Mouse (Mus musculus) liver, adult 2 months (tissue): Measurements from ENCODE around the gene Oxnad1. TPM values are rescaled to one million over a fixed set of nuclear protein-coding genes. Genes with fewer than 3 reads are reported as not detected.
"Not testable (repeated sequence)": the region's sequence is repeated elsewhere in the genome, so short reads cannot be mapped to it uniquely, and the experiment has no call there.

ENCODE experiments used
- DNase-seq: peaks from one replicate; pipeline ENCODE4 v3.0.0-alpha.2; 2011; ENCODE audit warnings: low read depth, low spot score; ENCODE audit errors: extremely low read depth
- H3K27ac ChIP-seq: fragments of 200-500 bp; replicated peaks from 2 replicates; pipeline ENCODE4 v1.5.1; 2012; ENCODE audit warnings: low read depth, mild to moderate bottlenecking, control low read depth, inconsistent platforms, low read length; ENCODE audit not compliant: insufficient read depth
- H3K27me3 ChIP-seq: fragments of 200-500 bp; 2 replicates; pipeline ENCODE4 v1.6.1; 2012; ENCODE audit warnings: mild to moderate bottlenecking, moderate library complexity, low read length, inconsistent platforms; ENCODE audit not compliant: control insufficient read depth, insufficient read depth
- H3K36me3 ChIP-seq: fragments of 200-500 bp; 2 replicates; pipeline ENCODE4 v1.6.1; 2012; ENCODE audit warnings: low read length, inconsistent platforms; ENCODE audit not compliant: control insufficient read depth, insufficient read depth
- H3K4me1 ChIP-seq: fragments of 200-500 bp; 2 replicates; pipeline ENCODE4 v1.6.1; 2011; ENCODE audit warnings: low read length; ENCODE audit not compliant: control insufficient read depth, insufficient read depth
- H3K4me3 ChIP-seq: fragments of 200-500 bp; 2 replicates; pipeline ENCODE4 v1.5.1; 2011; ENCODE audit warnings: low read depth, mild to moderate bottlenecking, control low read depth, low read length, moderate library complexity; ENCODE audit not compliant: insufficient read depth
- H3K79me2 ChIP-seq: fragments of 200-500 bp; 2 replicates; pipeline ENCODE4 v1.6.1; 2012; ENCODE audit warnings: inconsistent platforms, mild to moderate bottlenecking, low read length, moderate library complexity; ENCODE audit not compliant: control insufficient read depth, insufficient read depth
- H3K9ac ChIP-seq: fragments of 200-500 bp; 2 replicates; pipeline ENCODE4 v1.6.1; 2012; ENCODE audit warnings: low read depth, mild to moderate bottlenecking, control low read depth, inconsistent platforms, low read length
- CTCF ChIP-seq: fragments of 200-500 bp; IDR thresholded peaks from 2 replicates; pipeline ENCODE4 v1.5.1; 2011; ENCODE audit warnings: low read depth, low read length, control low read depth
- POLR2A ChIP-seq: fragments of 200-500 bp; IDR thresholded peaks from 2 replicates; pipeline ENCODE4 v1.6.1; 2011; ENCODE audit warnings: low read length, control low read depth; ENCODE audit not compliant: insufficient read depth; ENCODE audit errors: extremely low read depth
- WGBS: fragments of 180-500 bp; shearing (Covaris S2); methylation state at CpG from one replicate; pipeline ENCODE4 v1.1.7; 2018; 5-methylcytosine and 5-hydroxymethylcytosine counted together
- polyA plus RNA-seq: library from polyadenylated mRNA; depleted of rRNA; stranded (reverse); fragments of >200 nt; gene quantifications from 2 replicates; pipeline ENCODE4 v1.2.3, GENCODE M21; 2012
- total RNA-seq: library from RNA; depleted of rRNA; stranded (reverse); fragments of >200 nt; gene quantifications from 2 replicates; pipeline ENCODE4 v1.2.3, GENCODE M21; 2014

Oxnad1 gene
- total and polyA plus RNA-seq, 2 experiments, result 27.6 to 46.1 TPM

- no peak overlapping the region for H3K27ac ChIP-seq
- WGBS, result 97% methylated on average over 2 of the region's 2 CpGs
- no peak overlapping the region for H3K4me3 ChIP-seq
- TF ChIP-seq CTCF (no peak), POLR2A (no peak)
- peaks cover under 1% of the 10 kb centered on the region; the same call in 1 of the 2 replicates for H3K79me2 ChIP-seq
- H3K36me3 ChIP-seq, result peaks cover 10% of the 10 kb centered on the region
- H3K27me3 ChIP-seq, result no peaks in the 10 kb centered on the region
- DNase-seq, result no peak
- no peak overlapping the region for H3K9ac ChIP-seq
- H3K4me1 ChIP-seq, result peaks cover 5% of the 10 kb centered on the region; the same call in 1 of the 2 replicates
Observed at GRCm38 (mm10) chr14:32083466-32083865, 1.7 kb upstream of the Oxnad1 start.

- under 1% methylated on average over 43 of the region's 43 CpGs for WGBS
- peak within 1 kb of the TSS; percentile 86 for H3K27ac ChIP-seq
- H3K4me3 ChIP-seq, result peak within 1 kb of the TSS; percentile 67
- peaks cover 8% of the 10 kb centered on the region; the same call in 1 of the 2 replicates for H3K4me1 ChIP-seq
- TF ChIP-seq CTCF (no peak; the same call in 1 of the 2 replicates), POLR2A (0 out of 2 replicates have a peak, but pooled peaks have one; percentile 9)
- peak; percentile 90 for DNase-seq
- peaks cover 4% of the 10 kb centered on the region; the same call in 1 of the 2 replicates for H3K79me2 ChIP-seq
- no peaks in the 10 kb centered on the region for H3K27me3 ChIP-seq
- peak within 1 kb of the TSS; percentile 77 for H3K9ac ChIP-seq
- H3K36me3 ChIP-seq, result peaks cover 8% of the 10 kb centered on the region
Observed at GRCm38 (mm10) chr14:32085486-32086201, 470 bp downstream of the Oxnad1 start, which contains the start of gene Dph3. Gene Dph3, minus strand, starts transcription at chr14:32085729.

GRCm38 (mm10) chr14:32086226-32086625 is 1.1 kb downstream of the Oxnad1 start:
- Histone ChIP-seq H3K79me2 (peaks cover 4% of the 10 kb centered on the region; the same call in 1 of the 2 replicates), H3K4me3 (peak overlapping the region; percentile 67), H3K27ac (peak overlapping the region; percentile 83), H3K4me1 (peaks cover 8% of the 10 kb centered on the region; the same call in 1 of the 2 replicates), H3K27me3 (no peaks in the 10 kb centered on the region), H3K36me3 (peaks cover 8% of the 10 kb centered on the region), H3K9ac (peak overlapping the region; percentile 44; the same call in 1 of the 2 replicates)
- WGBS, result 2% methylated on average over 8 of the region's 8 CpGs
- no peak for TF ChIP-seq CTCF
- no peak for TF ChIP-seq POLR2A
- DNase-seq, result peak; percentile 60

- peaks cover 11% of the 10 kb centered on the region; the same call in 1 of the 2 replicates for H3K4me1 ChIP-seq
- H3K79me2 ChIP-seq, H3K9ac ChIP-seq, DNase-seq, H3K4me3 ChIP-seq, H3K27ac ChIP-seq, H3K36me3 ChIP-seq, H3K27me3 ChIP-seq: not testable (repeated sequence)
- WGBS, result 92% methylated on average over 7 of the region's 7 CpGs
Observed at GRCm38 (mm10) chr14:32087584-32088248, 2.5 kb downstream of the Oxnad1 start.

- Histone ChIP-seq H3K27me3 (no peaks in the 10 kb centered on the region), H3K4me3 (no peak overlapping the region), H3K27ac (no peak overlapping the region), H3K9ac (no peak overlapping the region), H3K4me1 (peaks cover 17% of the 10 kb centered on the region), H3K36me3 (peaks cover 17% of the 10 kb centered on the region), H3K79me2 (peaks cover 4% of the 10 kb centered on the region; the same call in 1 of the 2 replicates)
- no peak for TF ChIP-seq POLR2A
- no peak for TF ChIP-seq CTCF
- 66% methylated on average over 4 of the region's 4 CpGs for whole genome bisulfite sequencing
- DNase-seq, result no peak
Observed at GRCm38 (mm10) chr14:32091124-32091523, 6.0 kb downstream of the Oxnad1 start.
